Mouse (Mus musculus) cerebellum, postnatal 36 days (tissue): Measurements from ENCODE around the gene Sik1.

Experiments
- DNase-seq, 2 experiments: peaks; one replicate each; pipeline ENCODE4 v3.0.0; 2021 to 2022; ENCODE audit warnings: mixed read lengths in 2 of 2

Sik1 gene

DNA sequence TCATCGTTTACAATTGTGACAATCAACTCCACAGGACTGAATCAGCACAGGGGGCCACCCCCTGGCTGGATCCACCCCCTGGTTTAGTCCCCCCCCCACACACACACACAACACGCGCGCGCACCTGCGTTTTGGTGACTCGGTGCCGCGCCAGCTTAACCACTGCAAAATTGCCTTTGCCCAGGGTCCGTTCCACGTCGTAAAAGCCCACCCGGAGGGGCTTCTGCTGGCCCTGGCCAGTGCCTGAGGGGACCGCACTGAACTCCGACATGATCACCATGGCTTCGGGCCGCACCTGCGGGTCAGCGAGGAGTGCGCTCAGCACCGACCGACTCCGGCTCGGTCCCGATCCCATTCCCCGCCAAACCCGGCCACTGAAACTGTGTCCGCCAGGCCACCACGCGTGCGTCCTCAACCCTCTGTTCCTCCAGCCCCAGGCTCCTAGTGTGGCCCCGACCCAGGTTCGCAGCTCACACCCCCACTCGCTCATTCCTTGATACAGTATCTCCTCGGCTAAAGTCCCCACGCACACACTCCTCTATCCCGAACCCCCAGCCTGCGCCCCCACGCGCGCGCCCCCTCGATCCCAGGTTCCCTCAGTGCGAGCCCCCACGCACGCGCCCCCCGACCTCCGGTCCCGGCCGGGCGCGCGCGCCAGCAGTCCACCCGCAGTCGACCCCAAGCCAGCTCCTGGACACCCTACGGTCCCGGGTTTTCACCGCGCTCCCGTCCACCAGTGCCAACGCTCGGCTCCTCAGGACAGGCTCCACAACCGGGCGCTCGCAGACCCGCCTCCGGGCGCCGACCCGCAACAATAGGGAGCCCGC, 621 bp downstream of the Sik1 start:
- DNase-seq: peak; percentile 27 to 30

DNA sequence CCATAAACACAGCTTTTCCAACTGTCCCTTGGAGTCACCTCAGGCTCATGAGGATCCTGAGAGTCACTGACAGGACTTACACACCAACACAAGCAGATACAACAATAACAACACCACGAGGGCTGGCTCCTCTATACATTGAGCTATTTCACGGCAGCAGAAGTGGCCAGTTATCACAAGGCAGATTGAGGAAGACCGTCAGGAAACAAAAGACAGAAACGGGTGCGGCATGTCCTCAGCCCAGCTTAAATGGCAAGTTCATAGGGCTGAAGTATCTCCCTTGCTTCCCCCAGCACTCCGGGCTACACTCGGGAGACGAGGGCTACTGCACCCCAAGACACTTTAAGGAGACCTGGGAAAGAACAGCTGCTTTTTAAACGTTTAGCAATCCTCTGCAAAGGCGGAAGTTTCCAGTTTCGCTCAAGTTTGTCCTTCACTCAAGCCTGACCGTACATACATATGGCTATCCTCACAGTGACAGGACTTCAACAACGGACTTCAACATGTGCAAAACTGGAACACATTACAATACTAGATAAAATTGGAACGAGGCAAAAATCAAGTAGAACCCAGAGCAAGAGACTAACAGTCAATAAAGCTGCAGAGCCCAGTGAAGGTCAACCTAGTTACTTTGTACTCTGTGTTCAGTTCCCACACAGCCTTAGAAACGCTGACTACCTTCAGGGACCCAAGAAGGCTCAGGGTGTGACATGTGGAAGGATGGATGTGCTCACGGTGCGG, 2.0 kb downstream of the Sik1 start:
- no peak for DNase-seq

- DNase-seq: no peak
These were observed 2.7 kb downstream of the Sik1 start for GRCm38 (mm10) chr17:31852782-31853447.

- DNase-seq: no peak
These were observed 3.7 kb downstream of the Sik1 start for GRCm38 (mm10) chr17:31851816-31852476.

- DNase-seq: no peak
These were observed 5.1 kb downstream of the Sik1 start for GRCm38 (mm10) chr17:31850457-31850980.

GRCm38 (mm10) chr17:31846970-31847369, 8.6 kb downstream of the Sik1 start:
- DNase-seq: no peak

DNA sequence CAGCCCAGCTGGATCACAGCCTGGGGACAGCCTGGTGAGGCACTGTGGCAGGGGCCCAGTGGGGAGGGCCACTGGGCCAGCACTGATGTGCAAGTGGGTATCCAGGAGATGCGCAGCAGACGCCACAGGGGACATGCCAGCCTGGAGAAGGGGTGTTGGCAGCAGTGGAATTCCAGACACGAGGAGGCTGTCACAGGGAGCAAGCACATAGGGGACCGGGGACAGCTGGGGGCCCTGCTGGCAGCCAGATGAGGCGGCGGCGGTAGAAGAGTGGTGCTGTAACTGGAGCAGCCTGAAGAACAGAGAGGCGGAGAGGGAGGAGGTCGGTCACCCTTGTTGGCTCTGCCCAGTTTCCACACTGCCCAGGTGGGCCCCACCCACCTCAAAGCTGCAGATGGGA, 9.3 kb downstream of the Sik1 start:
- DNase-seq: no peak

DNA sequence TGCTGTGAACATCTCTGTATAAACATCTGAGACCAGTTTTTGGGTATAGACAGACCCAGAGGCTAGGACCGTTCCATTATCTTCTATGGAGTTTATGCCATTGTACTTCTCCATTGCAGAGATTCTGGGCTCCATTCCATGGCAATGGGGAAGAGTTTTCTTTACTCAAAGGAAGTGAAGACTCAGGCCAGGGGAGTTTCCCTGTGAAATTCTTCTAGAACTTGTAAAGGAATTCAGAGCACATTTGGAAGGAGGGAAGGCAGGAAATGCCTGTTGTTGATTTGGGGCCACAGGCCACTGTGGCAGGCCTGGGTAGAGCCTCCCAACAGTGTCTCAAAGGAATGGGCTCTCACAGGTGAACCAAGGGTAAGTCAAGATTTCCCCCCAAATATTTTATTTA, 11.7 kb downstream of the Sik1 start:
- no peak for DNase-seq

DNA sequence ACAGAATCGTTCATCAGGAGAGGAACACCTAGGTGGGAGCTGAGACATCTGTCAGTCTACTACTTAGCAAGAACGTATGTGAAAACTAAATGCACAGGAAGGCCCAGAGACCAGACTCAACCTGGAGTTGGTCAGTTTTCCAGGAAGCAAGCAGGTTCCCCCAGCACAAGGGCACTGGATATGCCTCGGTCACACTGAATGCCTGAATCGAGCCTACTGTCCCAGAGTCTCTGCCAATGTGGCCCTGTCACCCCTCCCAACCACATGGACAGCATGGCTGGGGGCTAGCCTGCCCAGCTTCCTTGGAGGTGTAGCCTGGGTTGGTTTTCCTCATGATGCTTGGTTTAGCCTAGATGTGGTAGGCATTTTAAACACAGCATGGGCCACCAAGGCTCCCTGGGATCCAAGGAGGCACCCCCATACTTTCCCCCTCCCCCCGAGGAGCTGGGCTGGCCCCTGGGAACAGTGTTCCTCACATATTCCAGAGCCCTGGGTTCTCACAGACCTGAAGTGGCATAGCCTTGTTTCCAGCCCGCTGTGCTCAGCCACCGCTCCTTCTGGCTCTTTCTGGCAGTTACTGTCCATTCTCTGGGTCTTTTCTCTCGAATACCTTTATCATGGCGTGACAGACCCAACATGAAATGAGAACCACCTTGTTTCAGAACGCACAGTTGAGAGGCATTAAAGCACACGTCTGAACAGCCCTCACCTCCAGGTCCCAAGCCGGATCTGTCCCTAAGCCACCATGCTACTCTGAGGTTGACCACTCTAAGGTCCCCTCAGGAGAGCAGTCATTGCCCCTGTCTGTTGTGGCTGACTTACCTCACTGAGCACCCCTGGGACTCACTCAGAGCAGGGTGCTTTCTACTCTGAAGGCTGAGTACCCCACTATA, 12.4 kb downstream of the Sik1 start:
- DNase-seq: no peak

GRCm38 (mm10) chr17:31841842-31842611, 13.6 kb downstream of the Sik1 start:
- no peak for DNase-seq

- DNase-seq: no peak
These were observed 14.2 kb downstream of the Sik1 start for GRCm38 (mm10) chr17:31841453-31841841.

DNA sequence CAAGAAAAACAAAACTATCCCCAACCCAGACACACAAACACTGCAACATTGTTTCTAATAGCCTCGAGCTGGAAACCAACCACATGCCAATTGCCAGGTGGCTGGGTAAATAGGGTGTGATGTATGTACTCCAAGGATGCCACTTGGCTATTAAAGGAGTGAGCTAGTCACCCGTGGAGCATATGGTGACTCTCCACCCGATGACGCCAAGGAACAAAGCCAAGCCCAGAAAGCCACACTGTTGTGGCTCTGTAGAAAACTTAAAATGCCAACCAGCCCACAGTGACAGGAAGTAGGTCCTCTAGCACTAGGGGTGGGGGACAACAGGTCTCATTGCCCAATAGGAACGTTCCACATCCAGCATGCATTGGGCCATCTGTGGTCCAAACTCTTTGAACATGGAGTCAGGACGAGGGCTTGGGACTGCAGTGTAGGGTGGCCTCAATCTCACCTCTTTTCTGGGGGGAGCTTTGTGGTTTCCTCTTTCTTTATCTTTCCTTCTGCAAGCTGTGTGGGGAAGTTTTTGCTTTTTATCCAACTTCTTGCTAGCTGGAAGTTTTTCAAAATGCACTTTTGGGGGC, 15.1 kb downstream of the Sik1 start:
- DNase-seq: no peak

DNA sequence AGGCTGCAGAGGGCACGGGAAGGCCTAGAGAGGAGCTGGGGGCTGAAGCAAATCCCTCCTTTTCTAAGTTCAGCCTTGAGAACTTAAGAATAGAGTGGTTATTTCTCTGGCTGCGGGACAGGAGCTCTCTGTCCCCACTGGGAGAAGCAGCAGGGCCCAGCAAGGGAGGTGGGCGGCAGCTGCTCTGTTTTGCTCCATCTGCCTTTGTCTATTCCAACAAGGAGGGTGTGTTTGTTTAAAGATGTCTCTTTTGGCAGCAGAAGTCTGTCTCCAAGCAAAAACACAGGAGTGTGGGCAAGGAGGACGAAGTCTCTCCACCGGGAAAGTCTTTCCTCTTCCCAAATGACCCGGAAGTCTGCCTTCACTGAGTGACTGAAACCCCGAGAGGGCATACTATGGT, 18.8 kb downstream of the Sik1 start:
- DNase-seq: no peak

GRCm38 (mm10) chr17:31836264-31836607, 19.4 kb downstream of the Sik1 start:
- no peak for DNase-seq

DNA sequence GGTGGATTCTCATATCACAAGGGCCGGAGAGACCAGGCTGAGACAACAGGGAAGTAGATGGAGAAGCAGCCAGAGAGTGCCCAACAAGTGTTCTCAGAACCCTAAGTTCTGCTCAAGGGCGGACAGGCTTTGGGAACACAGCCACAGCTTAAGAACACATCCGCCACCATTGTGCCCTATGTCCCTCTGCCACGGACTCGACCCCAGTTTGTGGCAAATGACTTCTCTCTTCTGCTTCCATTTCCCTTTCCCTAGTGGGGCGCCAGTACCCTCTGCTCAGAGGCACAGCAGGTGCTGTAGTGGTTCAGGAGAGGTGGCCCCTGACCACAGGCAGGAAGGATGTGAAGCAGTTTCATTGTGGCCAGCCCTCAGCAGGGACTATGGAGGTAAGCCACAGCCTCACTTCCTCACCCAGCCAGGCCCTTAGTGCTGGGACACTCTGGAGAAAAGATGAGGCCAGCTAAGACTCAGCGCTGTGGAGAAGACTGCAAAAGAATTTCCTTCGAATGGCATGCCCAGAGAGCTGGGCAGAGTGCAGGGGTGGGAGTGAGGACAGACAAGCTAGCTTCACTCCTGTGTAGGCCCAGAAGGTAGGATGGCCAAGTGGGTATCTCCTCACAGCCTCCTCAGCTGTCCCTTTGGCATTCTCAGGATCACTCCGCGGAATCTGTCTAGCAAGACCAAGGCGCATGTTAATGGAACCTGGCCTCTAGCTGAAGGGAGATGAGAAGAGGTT, 19.9 kb downstream of the Sik1 start:
- no peak for DNase-seq

- DNase-seq: no peak
These were observed 21.1 kb downstream of the Sik1 start for GRCm38 (mm10) chr17:31834320-31835065.

DNA sequence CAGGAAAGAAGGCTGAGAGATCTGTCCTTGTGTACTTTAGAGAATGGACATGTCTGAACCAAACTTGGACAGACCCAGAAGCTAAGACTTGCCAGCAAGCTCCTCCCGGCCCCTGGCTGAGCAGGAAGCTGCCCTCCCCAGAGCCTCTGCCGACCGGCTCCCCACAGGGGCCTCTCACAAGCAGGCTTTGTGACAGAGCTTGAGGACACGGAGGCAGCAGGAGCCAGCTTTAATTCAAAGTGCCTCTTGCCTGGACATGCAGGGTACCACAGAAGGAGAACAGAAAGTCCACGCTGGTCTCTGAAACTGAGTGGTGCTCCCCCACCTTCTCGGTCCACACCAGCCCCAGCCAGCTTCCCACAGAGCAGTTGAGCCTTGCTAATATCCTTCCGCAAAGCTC, 21.9 kb downstream of the Sik1 start:
- no peak for DNase-seq

- no peak for DNase-seq
These were observed 23.0 kb downstream of the Sik1 start for GRCm38 (mm10) chr17:31832577-31832964.

- no peak for DNase-seq
These were observed 23.6 kb downstream of the Sik1 start for GRCm38 (mm10) chr17:31831866-31832576.
